Mouse (Mus musculus) brain, embryonic 14.5 days (tissue): ENCODE measurements at regions not wholly inside any gene's neighbourhood (a gene's known extent, or its start where the extent isn't known, plus 50 kb on each side); places are given as distances from the start of the nearest gene placed in this dataset.

Source experiments
- CTCF ChIP-seq: fragments of 200-500 bp; IDR thresholded peaks from 2 replicates; pipeline ENCODE4 v1.5.1; 2012; ENCODE audit warnings: inconsistent platforms, mild to moderate bottlenecking, moderate library complexity, borderline replicate concordance; ENCODE audit not compliant: insufficient read depth, insufficient read length; ENCODE audit errors: extremely low read depth
- POLR2A ChIP-seq: fragments of 200-500 bp; IDR thresholded peaks from 2 replicates; pipeline ENCODE4 v1.6.1; 2012; ENCODE audit warnings: mild to moderate bottlenecking, inconsistent platforms, borderline replicate concordance; ENCODE audit not compliant: poor library complexity, insufficient read depth, insufficient read length, severe bottlenecking; ENCODE audit errors: extremely low read depth

DNA sequence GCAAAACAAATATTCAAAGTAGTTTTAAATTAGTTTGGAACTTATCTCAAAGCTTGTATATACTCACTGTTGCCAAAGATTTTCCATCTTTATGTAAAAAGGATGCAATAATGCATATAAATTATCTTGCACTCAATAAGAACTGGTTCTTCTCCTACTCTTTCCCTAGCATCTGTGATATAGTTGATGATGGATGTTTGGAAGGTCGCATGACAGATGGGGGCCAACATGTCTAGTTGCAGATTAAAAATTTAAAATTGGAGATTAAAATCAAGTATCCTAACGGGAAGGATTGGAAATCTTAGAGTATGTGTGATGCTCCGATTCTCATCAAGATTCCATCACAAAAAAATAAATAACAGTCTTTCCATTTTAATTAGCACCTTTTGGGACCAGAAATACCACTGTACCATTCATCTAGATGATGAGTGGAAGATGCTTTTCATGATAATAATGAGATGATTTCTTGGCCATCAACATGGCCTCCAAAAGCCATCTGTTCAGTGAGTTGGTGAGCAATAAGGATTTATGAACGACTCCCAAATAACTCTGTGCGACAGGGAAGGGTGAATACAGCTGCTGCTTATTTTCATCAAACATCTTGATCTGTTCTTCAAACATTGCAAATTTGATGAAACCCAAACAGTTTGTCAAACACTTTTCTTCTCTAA lies 655.9 kb upstream of the Cdh8 start:
- no peak for TF ChIP-seq POLR2A
- no peak for TF ChIP-seq CTCF
